Mouse (Mus musculus) mesoderm, embryonic 11.5 days (tissue): ENCODE results near the gene Me1.

Experiments
- DNase-seq: peaks from one replicate; pipeline ENCODE4 v3.0.0-alpha.2; 2012; ENCODE audit warnings: low read depth, low spot score

The Me1 gene

DNA sequence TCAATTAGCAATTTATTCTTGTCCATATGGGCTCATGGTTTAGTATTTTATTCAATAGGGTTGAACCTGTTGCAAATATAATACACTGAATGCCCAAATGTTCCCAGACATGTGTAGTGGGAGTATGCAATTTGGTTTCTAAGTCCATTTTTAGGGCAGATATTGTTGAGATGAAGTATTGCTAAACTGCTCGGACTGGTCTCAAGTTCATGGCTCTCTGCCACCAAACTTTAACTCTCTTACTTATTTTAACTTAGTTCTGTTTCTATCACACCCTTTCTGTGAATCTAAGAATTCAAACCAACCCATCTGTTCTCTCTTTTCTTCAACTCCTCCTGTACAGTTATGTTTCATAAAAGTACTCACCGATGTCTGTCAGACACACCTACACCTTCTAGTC lies 35.4 kb downstream of the Me1 start:
- DNase-seq, result no peak

DNA sequence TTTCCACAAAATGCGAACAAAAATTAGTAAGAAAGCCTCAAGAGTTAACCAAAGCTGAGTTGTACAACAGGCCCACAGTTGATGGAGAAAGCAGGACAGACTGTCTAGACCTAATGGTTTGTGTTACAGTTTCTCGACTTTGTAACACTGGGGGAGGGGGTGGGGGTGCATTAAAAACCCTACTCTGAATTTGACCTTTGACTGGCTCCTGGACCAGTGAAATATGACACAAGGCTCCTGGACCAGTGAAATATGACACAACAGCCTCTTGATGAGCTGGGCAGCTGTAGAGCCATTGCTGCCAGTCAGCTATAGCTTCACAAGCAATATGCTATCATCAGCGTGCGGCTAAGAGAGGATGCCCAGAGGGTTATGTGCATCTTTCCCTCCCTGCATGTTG lies 37.4 kb downstream of the Me1 start:
- DNase-seq, result peak; percentile 44

DNA sequence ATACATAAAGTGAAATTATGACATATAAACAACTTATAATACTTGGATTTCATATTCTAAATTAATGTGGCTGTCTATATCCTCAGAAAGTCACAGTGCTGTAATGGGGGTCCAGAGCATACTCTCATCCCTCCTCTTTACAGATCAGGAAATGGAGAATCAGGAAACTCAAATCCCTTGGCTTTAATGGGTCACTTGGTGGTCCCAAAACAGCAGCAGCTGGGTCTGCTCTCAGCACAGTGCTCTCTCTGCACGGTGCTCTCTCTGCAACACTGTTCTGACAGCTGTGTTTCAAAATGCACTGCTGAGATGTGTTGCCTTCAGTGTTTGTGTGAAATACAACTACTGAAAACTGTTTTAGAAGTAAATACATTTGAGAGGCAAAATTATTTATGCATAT lies 43.6 kb downstream of the Me1 start:
- no peak for DNase-seq

DNA sequence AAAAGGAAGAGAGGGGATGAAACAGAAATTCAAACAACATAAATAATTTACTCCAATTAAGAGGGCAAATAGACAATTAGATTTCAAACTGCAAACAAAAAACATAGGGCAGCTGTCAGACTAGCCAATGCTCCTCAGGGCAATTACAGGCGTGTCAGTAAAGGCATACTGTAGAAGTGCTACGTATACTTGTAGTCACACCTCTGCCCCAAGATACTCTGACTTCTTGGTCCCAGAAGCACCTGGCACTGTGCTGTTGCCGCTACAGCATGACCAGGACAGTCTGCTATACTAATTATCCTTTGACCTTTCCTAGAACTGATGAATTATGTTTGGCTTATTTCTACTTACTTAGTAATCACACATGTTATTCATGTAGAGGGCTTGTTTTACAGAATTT lies 44.5 kb downstream of the Me1 start:
- no peak for DNase-seq

DNA sequence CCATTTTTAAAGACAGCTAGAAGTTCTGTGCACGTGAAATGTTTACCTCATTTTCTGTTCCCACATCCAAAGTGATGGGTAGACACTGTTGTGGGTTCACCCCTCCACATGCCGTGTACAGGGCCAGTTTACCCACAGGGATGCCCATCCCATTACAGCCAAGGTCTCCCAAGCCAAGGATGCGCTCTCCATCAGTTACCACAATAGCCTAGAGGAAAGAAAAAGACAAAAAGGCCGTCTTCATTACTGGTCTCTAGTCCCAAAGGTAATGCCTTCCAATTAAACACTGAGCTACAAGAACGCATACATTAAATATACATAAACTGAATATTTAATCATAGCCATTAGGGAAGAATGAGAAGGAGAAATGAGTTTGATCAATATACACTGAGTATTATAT lies 44.9 kb downstream of the Me1 start:
- no peak for DNase-seq

DNA sequence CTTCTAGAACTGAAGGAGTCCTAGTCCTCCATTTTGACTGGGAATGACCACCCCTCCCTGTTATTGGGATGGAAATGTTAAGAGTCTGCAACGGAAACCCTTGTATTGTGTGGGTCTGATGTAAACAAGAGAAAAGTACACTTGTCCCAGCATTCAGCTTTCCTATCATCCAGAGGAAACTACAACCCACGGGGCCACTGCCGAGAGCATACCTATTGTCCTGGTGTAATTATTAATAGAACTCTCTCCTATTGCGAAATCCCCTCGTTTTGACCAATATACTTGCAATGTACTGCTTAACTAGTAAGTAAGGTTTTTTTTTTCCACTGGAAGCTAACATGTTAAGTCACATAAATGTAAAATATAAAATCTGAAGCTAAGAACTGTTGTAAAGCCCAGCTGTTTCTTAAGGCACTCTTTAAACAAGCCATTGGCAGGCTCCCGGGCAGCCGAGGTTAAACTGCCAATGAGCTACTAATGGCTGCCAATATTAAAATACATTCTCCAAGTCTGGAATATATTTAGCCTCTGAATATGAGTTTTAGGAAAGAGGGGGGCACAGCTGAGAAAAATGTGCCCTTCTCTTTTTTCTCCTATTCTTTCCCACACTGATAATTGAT lies 47.7 kb downstream of the Me1 start:
- DNase-seq, result no peak

DNA sequence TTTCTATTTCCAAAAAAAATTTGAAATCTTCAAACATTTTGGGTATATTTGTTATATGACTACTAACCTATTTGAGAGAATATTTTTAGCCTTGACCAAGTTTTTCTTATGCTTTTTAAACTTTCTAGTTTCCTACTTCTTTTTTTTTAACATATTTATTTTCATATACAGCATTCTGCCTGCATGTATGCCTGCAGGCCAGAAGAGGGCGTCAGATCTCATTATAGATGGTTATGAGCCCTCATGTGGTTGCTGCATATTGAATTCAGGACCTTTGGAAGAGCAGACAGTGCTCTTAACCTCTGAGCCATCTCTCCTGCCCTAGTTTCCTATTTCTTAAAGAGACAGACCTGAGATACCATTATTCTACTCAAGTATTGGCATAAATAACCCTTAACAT lies 48.9 kb downstream of the Me1 start:
- no peak for DNase-seq

DNA sequence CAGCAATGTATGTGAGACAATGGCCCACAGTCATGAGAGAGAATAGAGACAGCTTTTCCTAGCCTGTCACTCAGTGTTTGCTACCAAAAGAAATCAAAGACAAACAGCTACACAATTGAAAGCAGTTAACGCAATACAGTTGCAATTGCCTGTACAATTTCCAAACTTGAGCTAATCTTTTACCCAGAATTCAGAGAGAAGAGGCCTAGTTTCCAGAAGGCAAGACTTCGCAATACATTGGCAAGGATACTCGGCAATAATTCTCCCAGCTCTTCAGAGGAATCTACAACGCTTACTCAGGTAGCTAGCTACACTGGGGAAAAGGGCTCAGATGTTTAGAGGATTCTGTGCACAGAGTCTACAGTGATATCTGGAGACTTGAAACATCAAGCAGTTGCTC lies 52.3 kb downstream of the Me1 start:
- no peak for DNase-seq

DNA sequence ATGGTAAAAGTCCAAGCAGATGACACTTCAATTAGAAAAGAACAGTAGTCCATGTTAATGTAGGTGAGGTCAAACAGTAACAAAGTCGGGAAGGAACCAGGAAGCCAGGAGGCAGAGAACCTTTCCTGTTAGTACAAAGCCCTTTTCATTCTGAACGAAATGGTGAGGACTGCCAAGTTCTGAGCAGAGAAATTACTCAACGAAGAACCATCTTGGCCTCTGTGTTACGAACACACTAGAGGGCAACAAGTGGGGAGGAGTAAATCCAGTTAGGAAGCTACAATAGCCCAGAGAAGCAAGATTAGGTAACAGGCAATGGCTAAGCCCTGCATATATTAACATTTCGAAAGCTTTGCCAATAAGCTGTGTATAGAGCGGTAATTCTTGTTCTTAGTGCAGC lies 57.0 kb downstream of the Me1 start:
- DNase-seq, result no peak

DNA sequence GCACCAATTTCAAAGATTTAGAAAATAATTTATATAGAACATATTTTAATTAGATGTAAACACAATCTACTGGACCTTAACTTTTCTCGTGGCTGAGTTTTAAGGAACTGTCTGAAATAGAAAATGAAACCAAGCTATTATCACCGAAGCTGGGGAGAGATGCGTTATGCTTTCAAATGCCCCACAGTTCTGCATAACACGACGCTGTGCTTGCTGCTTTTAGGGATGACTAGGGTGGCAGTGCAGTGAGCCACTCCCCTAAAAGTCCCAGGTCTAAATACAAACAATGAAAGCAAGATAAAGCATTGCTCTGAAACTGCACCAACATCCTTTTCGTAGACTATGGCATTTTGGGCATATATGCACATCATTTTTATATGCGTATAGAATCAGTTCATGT lies 64.6 kb downstream of the Me1 start:
- DNase-seq, result no peak

DNA sequence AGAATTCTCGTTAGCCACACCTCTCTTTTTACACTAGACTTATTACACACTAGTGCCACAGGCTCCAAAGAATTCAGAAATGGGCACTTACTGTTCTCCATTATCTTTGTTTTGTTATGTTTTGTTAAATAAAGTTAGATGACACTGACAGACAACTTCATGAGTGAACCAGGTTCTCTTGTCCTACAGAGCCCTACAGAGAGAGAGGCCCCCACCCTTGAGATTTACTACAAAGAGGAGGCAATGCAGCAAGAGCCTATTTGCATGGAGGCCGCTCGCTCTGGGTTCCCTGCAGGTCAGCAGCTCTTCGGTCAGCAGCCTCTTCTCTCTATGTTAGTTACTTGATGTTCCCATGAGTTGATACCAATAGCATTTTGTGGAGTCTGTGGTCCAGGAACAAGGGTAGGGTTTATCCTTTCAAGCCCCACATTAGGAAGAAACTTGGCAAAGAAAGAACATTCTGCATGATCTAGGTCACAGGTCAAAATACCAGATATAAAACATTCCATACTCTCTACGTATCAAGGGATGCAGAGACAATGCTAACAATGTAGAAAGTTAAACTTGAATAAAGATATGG lies 65.3 kb downstream of the Me1 start:
- no peak for DNase-seq

DNA sequence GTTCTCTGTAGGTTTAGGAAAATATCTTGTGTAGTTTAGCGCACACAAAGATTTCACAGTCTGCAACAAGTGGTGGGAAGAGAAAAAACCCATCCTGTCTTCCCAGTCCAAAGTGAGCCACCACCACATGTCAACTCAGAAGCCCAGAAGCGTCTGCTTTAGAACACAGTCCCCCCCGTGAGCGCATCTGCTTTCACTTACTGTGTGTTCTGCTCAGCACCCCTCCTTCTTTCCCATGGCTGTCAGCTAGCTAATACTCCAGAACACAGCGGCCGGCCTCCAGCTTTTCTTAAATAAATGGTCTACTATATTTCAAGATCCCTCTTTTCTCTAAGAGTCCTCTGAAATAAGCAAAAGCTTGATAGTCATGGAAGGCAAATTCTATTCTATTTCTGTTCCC lies 66.4 kb downstream of the Me1 start:
- peak; percentile 46 for DNase-seq

DNA sequence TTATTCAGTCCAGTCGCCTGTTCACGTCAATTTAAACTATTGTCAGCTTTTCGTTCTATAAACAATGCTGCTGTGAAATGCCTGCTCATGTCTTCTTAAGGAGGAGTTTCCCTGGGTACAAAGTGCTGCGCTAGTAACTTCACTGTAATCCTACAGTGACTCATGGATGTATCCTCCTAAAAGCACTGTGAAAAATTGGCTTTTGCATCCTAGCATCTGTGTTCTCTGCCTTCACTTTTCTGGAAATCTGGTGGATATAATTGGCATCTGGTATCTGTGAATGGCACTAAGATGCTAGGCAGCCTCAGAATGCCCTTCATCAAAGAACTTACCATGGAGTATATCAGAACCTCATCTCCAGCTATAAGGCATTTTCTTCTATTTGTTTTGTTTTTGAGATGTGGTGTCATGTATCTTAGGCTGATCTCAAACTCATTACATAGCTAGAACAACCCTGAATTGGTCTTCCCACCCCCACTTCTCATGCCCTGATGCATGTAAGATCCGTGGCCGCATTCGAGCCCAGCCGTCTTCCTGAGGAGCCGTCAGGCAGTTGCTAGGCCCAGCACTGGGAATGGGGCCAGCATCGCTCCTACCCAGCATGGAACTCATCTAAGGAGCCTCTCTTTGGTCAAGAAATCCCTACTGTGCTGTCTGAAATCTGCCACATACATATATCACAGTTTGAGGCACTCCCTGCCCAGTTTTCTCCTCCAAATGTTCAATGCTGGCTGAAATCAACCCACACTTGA lies 67.8 kb downstream of the Me1 start:
- DNase-seq, result no peak

DNA sequence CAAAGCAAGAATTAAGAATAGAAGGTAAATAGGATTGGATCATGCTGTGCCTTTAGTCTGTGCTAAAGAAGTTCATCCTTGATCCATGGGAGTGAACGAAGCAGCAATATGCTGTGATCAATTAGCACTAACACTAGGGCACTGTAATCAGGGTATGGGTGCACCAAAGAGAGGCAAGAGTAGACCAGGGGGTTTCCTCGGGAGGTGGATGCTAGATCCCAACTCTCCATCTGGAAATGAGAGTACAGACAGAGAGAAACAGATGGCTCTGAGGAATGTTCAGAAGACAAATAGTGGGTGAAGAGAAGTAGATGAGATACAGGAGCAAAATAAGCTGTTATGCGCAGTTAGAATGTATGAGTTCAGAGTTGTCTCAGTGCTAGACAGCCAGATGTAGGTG lies 68.8 kb downstream of the Me1 start:
- DNase-seq, result no peak

DNA sequence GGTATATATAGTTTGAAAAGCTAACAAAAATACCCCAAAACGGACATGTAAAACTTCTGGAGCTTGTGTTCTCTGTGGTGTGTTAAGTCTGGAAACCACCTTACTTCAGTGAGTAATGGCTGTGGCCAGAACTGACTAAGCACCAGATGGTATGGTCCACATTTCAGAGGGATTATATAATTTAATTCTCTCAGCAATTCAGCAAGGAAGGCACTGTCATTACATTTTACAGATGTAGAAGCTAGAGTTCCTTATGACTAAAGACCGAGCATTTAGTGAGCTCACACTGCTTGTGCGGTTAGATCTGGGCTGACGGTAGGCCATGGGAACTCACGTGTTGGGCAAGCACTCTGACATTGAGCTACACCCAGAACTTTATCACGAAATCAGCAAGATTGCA lies 71.0 kb downstream of the Me1 start:
- DNase-seq, result no peak

DNA sequence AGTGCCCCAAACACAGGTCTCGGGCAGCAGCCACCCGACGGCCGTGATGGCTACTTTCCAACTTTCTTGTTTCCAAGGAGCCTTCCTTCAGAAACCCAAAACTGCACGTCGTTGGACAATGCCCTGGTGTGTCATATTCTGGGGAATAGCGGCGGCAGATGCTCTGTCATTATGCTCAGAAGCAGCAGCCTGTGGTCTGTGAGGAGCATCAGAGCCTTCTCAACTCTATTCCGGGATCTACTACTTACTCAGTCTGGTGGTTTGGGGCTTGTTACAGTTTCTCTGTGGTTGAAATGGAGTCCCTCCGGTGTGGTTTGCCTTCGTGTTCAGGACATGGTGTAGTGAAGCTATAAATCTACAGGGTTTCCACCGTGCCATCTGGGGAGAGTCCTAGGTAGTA lies 71.7 kb downstream of the Me1 start:
- DNase-seq, result no peak

DNA sequence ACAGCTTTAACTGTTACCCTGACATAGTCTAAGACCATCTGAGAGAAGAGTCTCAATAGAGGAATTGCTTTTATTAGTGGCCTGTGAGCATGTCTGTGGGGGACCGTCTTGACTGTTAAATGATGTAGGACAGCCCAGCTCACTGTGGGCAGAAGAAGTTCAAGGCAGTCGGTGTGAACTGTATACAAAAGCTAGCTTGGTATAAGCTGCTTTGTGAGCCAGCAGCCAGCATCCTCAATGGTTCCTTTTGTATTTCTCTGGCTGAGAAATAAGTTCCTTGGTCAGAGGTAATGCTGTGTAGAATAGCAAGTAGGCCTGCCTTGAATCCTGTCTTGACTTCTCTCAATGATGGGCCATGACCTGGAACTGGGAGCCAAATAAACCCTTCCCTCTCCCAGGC lies 73.7 kb downstream of the Me1 start:
- no peak for DNase-seq

DNA sequence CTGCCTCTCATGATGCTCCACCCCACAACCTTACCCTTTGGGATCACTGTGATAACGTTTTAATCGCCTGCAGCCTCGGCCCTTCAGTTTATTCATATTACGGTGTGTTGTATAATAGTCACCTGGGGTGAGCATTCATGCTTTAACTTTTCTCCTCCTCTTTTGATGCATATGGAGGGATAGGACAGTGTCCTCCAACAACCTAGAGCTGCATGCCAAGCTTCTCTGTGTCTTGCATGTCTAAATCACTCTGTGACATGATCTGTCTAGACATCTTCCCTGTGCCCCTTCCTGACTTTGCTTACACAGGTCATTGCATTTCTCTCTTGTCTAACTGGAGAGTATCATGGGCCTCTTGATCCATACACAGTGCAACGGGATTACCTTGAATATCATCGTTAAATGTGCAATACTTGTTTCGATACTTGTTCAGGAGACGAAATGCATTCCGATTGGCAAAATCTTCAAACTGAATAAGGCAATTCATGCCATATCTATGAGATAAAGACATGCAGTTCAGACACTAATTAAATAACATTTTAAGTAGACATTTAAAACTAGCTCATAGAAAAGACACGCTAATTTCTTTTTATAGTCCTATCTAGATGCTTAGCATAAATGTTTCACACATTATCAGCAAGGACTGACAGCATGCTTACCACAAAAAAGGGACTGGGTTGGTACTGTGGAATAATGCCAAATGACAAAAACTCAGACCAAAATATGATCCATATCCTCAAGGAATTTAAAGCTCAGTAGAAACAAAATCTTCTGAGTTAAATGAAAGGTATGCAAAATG lies 76.2 kb downstream of the Me1 start:
- DNase-seq, result no peak

DNA sequence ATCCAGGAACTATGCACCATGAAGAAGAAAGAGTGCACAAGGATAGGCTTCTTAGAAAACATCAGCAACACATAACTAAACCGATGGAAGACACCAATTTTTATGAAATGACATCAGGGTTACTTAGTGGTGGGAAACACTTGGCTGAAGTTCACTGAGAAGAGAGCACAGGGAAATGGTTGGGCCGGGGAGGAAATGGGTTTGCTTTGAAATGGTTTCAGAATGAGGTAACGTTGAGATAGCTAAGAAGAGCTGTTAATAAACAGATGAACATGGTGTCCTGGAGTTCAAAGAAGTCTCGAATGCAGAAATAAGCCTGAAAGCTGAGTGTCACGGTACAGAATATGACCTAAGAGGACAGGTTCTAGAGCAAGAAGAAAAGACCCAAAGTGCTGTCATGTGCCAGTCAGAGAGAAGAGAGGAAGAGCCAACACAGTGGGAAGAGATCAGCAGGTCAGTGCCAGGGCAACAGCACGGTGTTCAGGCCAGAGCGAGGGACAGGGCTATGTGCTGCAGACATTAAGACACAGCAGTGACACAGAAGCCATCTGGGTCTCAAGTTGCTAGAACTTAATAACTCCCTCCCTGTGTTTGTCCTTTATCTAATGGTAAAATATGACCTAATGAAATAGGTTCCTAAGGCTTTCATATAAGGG lies 77.8 kb downstream of the Me1 start:
- no peak for DNase-seq

DNA sequence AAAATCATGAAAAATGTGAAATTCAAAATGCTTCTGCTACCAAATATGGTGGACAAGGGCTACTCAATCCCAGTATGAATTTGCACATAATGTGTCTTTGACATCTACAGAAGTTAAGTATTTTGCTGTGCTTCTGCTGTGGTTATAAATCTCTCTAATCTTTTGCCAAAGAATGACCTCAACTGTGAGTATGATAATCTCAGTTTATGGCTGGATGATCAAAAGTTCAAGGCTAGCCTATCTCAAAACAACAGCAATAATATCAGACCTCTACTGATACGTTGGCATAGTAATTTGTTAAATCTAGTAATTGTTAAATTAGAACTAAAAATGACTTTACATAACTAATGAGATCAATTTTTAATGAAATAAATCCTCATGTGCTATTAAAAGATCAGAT lies 80.0 kb downstream of the Me1 start:
- DNase-seq, result no peak

DNA sequence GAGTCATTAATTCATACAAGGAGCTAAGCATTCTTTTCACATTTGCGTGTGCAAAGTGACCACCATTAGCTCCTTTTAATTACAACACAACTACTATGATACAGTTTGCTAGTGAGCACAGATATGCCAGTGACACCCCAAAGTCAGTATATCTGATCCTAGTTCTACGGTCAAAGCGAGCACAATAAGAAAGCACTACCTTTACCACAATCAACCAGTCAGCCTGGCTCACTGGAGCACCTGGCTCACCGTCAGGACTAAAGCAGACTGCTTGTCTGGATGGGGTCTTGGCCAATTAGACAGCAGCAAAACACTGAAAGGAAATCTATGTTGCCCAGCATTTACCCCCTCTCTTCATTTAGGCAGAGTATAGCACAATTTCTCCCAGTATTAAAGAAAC lies 83.7 kb downstream of the Me1 start:
- DNase-seq, result no peak

DNA sequence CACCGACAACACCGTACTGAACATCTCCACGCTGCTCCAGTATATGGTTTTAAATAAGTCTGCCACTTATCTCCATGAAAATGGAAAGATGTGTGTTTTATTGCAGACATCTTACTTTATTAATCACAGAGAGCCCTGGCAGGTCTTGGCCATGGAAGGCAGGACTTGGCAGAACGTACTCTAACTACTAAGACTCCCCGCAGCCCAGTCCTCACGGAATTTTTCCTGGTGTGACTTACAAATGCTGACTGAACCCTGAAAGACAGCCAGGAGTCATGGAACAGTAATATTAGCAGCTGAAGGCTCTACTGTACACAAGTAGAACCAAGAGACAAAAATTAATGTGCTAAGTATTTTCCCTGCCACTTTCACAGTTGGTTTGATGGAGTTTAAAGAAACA lies 90.0 kb downstream of the Me1 start:
- no peak for DNase-seq
